Mouse (Mus musculus) retina, embryonic 14.5 days (tissue): Measurements from ENCODE around the gene Oca2.

Source experiments
- DNase-seq: peaks from one replicate; pipeline ENCODE4 v3.0.0-alpha.2; 2015; ENCODE audit warnings: low spot score

Oca2 gene

DNA sequence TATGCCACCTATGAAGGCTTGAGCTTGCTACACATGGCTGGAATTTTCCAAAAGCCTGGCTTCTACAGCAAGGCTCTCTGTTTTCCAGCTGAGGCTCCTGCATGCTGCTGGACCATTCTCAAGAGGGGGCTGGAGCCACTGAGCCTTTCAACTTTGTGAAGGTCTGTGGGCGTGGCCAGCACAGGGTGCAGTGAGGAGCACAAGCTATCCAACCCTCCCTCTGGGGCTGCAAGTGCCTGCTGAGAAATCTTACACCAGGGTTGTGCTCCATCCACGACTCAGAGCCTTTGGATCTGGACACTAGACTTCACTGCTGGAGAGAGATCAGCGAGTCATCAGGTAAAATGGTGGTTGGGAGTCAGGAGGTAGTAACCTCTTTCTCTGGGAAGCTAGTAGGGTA is at the start of gene Oca2:
TSS of gene Oca2 (plus strand) at position 218 of the 400 bp plus-strand sequence.
- peak; percentile 18 for DNase-seq

GRCm38 (mm10) chr7:56191041-56191440 is 48.5 kb upstream of the Oca2 start:
- no peak for DNase-seq

DNA sequence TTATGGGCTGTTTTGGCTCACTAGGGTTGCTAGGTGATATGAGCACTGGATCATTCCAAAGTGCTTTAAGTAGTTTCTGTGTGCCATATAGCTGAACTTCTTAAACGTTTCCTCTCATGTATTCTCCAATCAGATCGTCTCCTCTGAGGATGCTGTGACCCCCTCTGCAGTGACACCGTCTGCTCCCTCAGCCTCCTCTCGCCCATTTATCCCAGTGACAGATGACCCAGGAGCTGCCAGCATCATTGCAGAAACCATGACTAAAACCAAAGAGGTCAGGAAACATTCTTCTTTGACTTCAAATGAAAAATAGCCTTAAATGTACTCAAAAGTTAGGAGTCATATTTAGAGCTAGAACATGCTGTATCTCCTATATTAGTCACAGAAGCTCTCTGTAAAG is 47.9 kb upstream of the Oca2 start:
- DNase-seq, result no peak

GRCm38 (mm10) chr7:56201483-56202218 is 37.9 kb upstream of the Oca2 start:
- no peak for DNase-seq

DNA sequence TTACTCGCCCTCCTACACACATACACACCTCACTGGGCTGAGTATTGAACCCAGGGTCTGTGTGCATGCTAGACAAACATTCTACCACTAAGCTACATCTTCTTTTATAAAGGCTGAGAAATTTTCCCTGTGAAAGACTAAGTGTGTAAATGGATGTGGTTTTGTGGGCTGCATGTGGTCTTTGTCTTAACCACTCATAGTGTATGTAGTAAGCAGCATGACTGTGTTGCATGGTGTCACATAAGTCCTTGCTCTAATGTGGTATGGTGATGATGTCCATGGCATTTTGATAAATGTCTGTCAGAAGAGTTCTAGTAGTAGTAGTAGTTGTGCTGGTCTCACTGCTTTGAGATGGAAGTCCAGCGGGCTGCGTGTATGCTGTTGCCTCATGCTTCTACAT is 36.7 kb upstream of the Oca2 start:
- no peak for DNase-seq

GRCm38 (mm10) chr7:56203286-56203685 is 36.3 kb upstream of the Oca2 start:
- no peak for DNase-seq

GRCm38 (mm10) chr7:56204877-56205276 is 34.7 kb upstream of the Oca2 start:
- DNase-seq, result no peak

DNA sequence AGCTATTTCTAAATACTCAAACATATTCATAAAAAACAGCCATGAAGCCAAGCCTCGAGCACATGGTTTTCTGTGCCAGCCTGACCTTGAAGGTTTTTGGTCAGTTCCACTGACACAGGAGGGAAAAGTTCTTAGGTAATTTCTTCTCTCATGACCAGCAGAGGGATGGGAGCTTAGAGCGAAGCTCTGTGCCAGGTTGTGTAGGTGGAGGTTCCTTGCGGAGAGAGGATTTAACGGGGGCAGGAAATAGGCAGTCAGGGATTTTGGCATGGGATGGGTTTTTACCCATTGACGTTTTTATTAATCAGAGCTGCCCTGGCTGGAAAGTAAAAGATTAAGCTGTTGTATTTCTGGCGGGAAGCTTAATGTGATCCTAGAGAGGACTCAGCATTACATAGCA is 18.7 kb upstream of the Oca2 start:
- DNase-seq, result no peak

DNA sequence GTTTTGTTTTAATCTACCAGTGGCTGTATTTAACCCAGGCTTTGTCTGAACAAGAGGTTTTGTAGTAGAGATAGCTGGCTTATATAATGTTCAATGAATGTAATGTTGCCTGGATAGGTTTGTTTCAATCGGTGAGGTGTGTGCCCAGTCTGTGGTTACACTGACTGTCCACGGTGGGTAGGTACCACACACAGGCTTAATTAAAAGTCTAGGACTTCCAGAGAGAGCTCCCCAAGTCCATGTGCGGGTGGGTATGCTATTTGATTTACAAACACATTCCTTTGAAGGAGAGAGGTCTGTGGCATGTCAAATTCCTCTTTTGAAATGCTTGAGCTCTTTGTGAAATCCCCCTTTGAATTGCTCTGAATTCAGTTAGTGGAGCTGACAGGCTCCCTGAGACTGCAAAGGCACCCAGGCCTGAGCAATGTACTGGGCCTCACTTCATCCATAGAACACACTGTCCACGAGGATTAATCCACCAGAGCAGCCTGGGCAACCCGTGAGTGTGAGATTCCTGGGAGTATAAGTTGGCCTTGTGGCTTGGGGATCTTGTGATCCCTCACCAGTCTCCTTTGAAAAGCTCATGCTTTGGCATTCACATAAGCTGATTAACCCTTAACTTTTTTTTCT is 3.7 kb upstream of the Oca2 start:
- DNase-seq, result no peak

DNA sequence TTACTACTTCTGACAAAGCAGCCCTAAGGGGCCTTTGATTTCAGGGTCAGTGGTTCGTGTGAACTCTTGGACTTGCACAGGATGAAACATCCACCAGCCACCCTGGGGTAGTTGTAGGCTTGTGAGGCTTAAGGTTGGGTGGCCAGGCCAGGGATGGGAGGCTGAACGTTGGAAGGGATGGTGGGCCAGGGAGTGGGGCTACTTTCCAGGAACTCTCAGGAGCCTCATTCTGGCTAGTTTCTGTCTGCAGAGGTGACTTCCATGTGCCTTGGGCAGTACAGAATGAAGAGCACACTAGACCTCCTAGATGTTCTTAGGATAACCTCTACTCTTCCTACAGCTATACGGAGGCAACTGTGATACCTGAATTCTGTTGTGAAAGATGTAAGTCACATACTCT is 2.9 kb upstream of the Oca2 start:
- no peak for DNase-seq

- DNase-seq, result no peak
These were observed 15.0 kb downstream of the Oca2 start for GRCm38 (mm10) chr7:56254568-56254967.

DNA sequence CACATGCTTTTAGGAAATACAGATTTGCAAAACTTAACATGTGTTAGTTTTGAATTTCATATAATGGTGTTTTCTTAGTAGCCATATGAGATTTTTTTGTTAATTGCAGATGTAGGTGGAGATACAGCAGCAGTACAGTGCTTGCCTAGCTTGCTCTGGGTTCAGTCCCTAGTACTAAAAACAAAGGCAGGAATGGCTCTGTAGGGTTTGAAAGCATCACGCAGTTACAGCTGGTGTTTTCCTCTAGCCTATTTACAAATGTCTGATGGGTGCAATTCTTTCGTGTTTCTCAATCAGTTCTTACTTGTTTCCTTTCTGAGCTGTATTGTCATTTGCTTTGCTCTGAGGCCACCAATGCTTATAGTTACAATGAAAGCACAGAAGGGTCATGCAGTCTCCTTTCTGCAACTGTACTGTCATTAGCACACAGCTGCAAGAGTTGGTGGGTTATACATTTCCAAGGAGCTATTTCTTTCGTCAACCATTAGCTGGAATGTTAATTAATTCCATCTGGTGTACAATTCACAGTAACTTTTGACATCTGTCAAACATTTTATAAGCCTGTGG is 18.4 kb downstream of the Oca2 start:
- DNase-seq, result no peak

- DNase-seq, result peak; percentile 66
These were observed 37.9 kb downstream of the Oca2 start for GRCm38 (mm10) chr7:56277506-56277905.

- DNase-seq, result peak; percentile 94
These were observed 52.0 kb downstream of the Oca2 start for GRCm38 (mm10) chr7:56291468-56292115.

GRCm38 (mm10) chr7:56304408-56304807 is 64.8 kb downstream of the Oca2 start:
- no peak for DNase-seq

- peak; percentile 10 for DNase-seq
These were observed 74.8 kb downstream of the Oca2 start for GRCm38 (mm10) chr7:56314358-56314757.

DNA sequence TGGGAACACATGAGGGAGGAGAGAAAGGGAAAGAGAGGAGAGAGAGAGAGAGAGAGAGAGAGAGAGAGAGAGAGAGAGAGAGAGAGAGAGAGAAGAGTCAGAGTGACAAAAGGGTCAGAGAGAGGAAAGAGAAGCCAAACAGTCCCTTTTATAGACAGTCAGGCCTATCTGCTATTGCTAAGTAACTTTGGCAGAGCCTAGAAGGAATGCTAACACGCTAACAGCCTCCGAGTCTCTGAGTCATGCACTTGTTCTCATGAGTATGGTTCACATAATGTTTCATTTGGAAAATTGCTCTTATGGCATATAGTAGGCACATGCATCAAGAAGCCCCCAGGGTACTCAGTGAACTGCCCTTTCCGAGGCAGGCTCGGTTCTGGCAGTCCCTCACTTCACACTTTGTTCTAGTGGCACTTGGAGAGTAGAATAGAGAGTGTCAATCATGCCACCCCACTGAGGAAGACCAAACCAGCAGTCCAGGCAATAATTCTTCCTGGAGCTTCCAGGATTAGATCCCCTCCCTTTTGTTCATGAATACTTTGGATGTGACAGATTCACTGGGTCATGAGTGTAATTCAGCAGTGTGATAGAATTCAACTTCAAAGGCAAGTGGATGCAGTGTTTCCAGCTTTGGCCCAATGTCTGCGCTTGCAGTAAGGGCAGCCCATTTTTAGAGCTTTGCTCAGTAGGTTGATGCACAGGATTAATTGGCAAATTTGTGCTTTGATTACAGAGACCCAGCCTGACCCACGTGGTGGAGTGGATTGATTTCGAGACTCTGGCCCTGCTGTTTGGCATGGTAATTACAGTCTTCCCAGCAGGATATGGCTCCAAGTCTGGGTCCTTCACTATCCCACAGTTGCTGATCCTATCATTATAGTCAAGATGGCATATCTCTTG is 76.3 kb downstream of the Oca2 start:
- DNase-seq, result peak; percentile 39

- peak; percentile 47 for DNase-seq
These were observed 88.2 kb downstream of the Oca2 start for GRCm38 (mm10) chr7:56327738-56328137.

DNA sequence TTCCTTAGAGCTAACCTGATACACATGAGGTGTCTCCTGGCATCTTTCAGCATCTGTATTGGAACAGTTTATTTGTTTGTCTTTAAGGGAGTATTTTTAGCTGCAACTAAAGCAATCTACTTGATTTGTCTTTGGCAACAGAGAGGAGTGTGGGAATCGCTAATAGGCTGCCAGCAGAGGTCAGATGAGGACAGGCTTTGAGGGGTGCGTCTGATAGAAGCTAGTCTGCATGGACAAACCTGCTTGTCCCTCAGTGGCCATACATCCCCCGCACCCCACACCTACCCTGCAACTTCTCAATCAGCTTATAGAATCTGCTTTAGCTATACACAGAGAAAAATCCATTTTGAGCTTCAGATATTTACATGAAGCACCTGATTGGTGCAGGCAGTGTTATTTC is 109.0 kb downstream of the Oca2 start:
- DNase-seq, result peak; percentile 17

DNA sequence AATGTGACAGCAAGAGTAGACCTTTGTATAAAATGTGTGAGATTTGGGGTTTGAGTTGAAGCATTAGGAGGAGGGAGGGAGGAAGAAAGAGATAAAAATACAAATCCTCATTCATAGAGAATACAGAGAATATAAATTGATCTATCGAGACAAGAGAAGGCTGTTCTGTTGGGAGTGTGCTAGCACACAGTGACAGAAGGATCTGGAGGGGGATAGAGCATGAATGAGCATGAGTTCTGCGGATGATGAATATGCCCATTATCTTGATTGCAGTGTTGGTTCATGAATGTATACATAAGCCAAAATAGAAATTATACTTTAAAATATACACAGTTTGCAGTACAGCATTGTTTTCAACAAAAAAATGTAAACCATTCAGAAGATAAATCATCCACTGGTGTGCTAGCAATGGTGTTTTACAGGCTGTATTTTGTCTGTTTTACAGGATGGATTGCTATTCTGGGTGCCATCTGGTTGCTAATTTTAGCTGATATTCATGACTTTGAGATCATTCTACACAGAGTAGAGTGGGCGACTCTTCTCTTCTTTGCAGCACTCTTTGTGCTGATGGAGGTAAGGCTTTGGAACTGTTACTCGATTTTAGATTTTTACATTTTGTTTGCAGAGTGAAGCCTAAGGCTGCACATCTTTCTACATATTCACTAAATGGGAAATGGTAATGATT is 117.2 kb downstream of the Oca2 start:
- no peak for DNase-seq

DNA sequence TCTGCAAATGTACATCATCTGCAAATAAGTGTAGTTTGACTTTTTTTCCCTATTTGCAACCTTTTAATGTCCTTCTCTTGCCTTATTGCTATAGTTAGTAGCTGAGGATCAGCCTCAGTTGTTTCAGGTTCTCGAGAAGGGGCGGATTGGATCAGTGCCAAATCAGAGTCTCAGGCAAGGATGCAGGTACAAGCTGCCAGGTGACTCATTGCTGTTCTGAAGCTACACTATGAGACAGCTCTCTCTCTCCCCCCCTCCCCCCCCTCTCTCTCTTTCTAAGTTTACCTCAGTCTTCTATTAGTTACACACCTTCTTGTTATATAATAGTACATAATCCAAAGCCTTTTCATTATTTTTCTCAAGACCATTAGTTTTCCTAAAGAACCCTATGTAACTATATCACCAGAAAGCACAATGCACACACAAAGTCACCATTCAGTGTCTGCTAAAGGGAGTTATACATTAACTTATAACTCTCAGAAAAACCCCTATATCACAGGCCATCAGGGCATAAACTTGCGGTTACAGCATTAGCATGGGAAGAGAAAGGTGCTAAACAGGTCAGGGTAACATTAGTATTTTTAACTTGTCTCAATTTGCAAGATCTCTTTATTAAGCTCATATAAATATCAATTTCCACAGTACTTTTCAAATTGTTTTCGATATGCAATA is 142.3 kb downstream of the Oca2 start:
- no peak for DNase-seq
